Mouse (Mus musculus): ENCODE measurements at regions not wholly inside any gene's neighbourhood (a gene's known extent, or its start where the extent isn't known, plus 50 kb on each side); places are given as distances from the start of the nearest gene placed in this dataset.

- H3K4me1 ChIP-seq (ENCODE audit: control insufficient read depth, insufficient read depth, low read length), result no peaks in the 10 kb centered on the region
- 54% methylated on average over 9 of the region's 9 CpGs for WGBS
- H3K36me3 ChIP-seq (ENCODE audit: control insufficient read depth, insufficient read depth, low read length), result no peaks in the 10 kb centered on the region
- H3K9ac ChIP-seq (ENCODE audit: low read depth, low read length), result no peak overlapping the region
- no peak overlapping the region for H3K4me2 ChIP-seq (ENCODE audit: low read length)
- H3K27me3 ChIP-seq (ENCODE audit: control insufficient read depth, insufficient read depth, low read depth, low read length), result peaks cover 17% of the 10 kb centered on the region
- no peak for ATAC-seq
- no peak overlapping the region for H3K4me3 ChIP-seq (ENCODE audit: low read depth, low read length)
- H3K27ac ChIP-seq (ENCODE audit: low read length), result no peak overlapping the region
- H3K9me3 ChIP-seq (replicated peaks; ENCODE audit: control insufficient read depth, low read length, poor library complexity, severe bottlenecking), result no peaks in the 10 kb centered on the region
Observed at GRCm38 (mm10) chr13:63951922-63952734, 136.9 kb downstream of the Hsd17b3 start.

- Histone ChIP-seq H3K36me3 (ENCODE audit: control insufficient read depth, insufficient read depth, low read length) (no peaks in the 10 kb centered on the region), H3K9ac (ENCODE audit: low read depth, low read length) (no peak overlapping the region), H3K4me3 (ENCODE audit: low read depth, low read length) (no peak overlapping the region), H3K27ac (ENCODE audit: low read length) (no peak overlapping the region), H3K4me1 (ENCODE audit: control insufficient read depth, insufficient read depth, low read length) (no peaks in the 10 kb centered on the region), H3K27me3 (ENCODE audit: control insufficient read depth, insufficient read depth, low read depth, low read length) (peaks cover 24% of the 10 kb centered on the region), H3K4me2 (ENCODE audit: low read length) (no peak overlapping the region), H3K9me3 (replicated peaks; ENCODE audit: control insufficient read depth, low read length, poor library complexity, severe bottlenecking) (no peaks in the 10 kb centered on the region)
- no peak for ATAC-seq
- WGBS, result 79% methylated on average over 8 of the region's 8 CpGs
Observed at GRCm38 (mm10) chr13:63951136-63951535, 136.1 kb downstream of the Ercc6l2 start.

Data from midbrain, embryonic 16.5 days (tissue).